ENCODE assay signal across 21 mouse cellular contexts in genomic region chr11:109569809-109570208, GRCm38 (mm10). TPM values are rescaled to one million over a fixed set of nuclear protein-coding genes. Genes with fewer than 3 reads are reported as not detected.
DNase-seq lines count a peak whose midpoint lies in the region; TF ChIP-seq lines count a peak whose summit lies in the region.
"Had no signal": no experiment of that assay in that cellular context is flagged by ENCODE, and none has a peak within 500 bp of the region (broad histone marks: within the 10 kb centered on the region; RNA-seq: fewer than 3 reads in every experiment).

No protein-coding gene starts in this region.

- DNase-seq in heart, adult 11 months, result peak; percentile 91
- DNase-seq in heart, postnatal 36 days, result no peak
- peak; percentile 35 for DNase-seq in CD4-positive, CD25-positive, alpha-beta regulatory T cell, adult 2 months (ENCODE audit: low read depth, low spot score)
- DNase-seq in gastrocnemius, adult 2 months, result peak; percentile 84
- peak; percentile 34 to 53 for DNase-seq in heart, postnatal 14 days
- no peak for DNase-seq in cerebellum, adult 8-10 months
- DNase-seq in left cerebral cortex, adult 9 months (ENCODE audit: low spot score in 2 of 2), result no peak
- no peak for DNase-seq in left cerebral cortex, postnatal 25 days (ENCODE audit: low spot score in 2 of 2)
- DNase-seq: adrenal gland, adult 8-10 months; cerebellum, adult 11-12 months; kidney, adult 18-20 months; lung, embryonic 14.5 days; right cerebral cortex, postnatal 25 days; thymus, postnatal 14 days had no signal

- no peak for TF ChIP-seq CTCF in gastrocnemius, adult 2 months (IDR thresholded peaks at IDR 0.05)

- H3K4me3 ChIP-seq in gastrocnemius, adult 2 months, result no peak overlapping the region
- H3K4me3 ChIP-seq: forebrain, embryonic 10.5 days; heart, embryonic 15.5 days; hindbrain, embryonic 12.5 days; limb, embryonic 13.5 days; midbrain, embryonic 13.5 days had no signal

- intact Hi-C loops in heart, postnatal 36 days (cut with DNase I), result no loop called here
- intact Hi-C loops in gastrocnemius, adult 2 months (cut with DNase I), result loop anchor here (5.0 kb wide), 1 partner anchor 98 kb away; the partner anchor contains the start of genes Arsg and Slc16a6
- intact Hi-C loops in heart, postnatal 14 days (cut with DNase I), result no loop called here
- intact Hi-C loops in left cerebral cortex, postnatal 25 days (cut with DNase I), result no loop called here

- peak overlapping the region; percentile 79 for H3K27ac ChIP-seq in gastrocnemius, adult 2 months
- H3K27ac ChIP-seq: forebrain, embryonic 10.5 days; heart, embryonic 15.5 days; hindbrain, embryonic 12.5 days; kidney, postnatal 0 days; limb, embryonic 13.5 days; liver, embryonic 14.5 days; midbrain, embryonic 13.5 days had no signal

RNA-seq across cellular contexts. Expression of gene Wipi1, which starts 42.0 kb away (rescaled TPM):
- 100 to 1,000 TPM; 116 TPM for total RNA-seq in heart, postnatal 36 days (2021)
- 10 to 100 TPM; 53.0 to 60.8 TPM for total RNA-seq in gastrocnemius, adult 2 months (2021)
- total RNA-seq in heart, postnatal 14 days (2021), result 100 to 1,000 TPM in 1 of 2 experiments, 10 to 100 TPM in 1; 98.4 to 101 TPM
- 10 to 100 TPM; 21.3 TPM for total RNA-seq in left cerebral cortex, postnatal 25 days (2021)

Comparison
In these comparisons a context has a peak if more than half of its experiments do, and no peak if none do; other contexts are left out.
1. DNase-seq: peak in heart, adult 11 months (single experiment), CD4-positive, CD25-positive, alpha-beta regulatory T cell, adult 2 months (single experiment), gastrocnemius, adult 2 months (single experiment) and heart, postnatal 14 days (2 of 2); none in heart, postnatal 36 days (0 of 2), cerebellum, adult 8-10 months (single experiment), left cerebral cortex, adult 9 months (0 of 2) and left cerebral cortex, postnatal 25 days (0 of 2).